Mouse (Mus musculus): ENCODE data around the gene Cux1.

DNA sequence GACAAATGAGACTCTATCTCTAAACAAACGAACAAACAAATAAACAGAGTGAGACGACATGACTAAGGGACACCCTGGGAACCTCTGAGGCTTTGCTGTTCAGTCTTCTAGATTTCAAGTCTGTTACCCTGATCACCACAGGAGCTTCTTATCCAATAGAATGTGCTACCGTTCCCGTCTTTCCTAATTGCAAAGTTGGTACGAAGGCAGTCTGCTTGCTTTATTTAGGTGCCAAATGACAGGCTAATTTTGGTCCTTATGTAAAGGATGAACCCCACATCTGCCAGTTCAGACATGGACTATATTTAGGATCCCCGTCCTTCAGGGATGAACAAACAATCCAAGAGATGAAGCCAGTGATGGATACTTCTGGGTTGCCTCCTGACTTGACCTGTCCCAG lies 269.6 kb downstream of the Cux1 start:
- TF ChIP-seq CTCF (IDR thresholded peaks at IDR 0.05; ENCODE audit: extremely low read depth, insufficient read depth, insufficient read length, insufficient replicate concordance) (no peak), POLR2A (IDR thresholded peaks at IDR 0.05; ENCODE audit: low read depth, low read length) (no peak)
